Mouse (Mus musculus): ENCODE data around the gene Jdp2.

DNA sequence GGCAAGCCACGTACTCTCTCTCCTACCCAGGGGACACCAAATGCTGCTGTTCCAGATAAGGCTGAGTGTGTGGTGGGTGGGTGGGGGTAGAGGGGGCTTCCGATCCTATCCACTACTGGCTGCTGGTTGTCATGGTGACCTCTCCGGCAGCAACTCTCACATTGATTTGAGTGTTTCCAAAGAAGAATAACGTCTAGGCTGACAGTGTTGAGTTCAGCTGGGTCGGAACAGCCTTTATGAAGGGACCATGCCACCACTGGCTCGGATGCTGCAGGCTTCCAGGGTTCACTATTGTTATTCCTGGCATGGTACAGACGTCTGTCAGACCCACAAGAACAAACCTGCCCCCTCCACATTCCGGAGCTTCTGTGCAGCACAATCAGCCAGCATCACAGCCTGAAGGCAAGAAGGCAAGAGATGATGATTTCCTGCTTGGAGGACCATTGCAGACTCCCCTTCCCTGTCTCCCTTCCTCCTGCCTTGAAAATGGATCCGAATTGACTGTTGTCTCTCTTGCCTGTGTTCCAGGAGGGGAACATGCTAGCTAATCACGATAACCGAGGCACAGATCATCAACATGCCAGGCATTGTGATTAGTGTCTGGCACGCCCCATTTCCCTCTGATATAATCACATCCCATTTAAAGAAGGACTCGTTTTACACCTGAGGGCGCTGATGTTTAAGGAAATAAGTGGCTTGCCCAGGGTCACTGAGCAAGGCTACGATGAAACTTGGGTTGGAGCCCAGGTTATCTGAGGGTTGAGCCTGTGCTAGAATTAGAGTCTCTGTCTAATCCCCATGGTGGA is 17.4 kb upstream of the Jdp2 start:
- TF ChIP-seq CTCF (IDR thresholded peaks at IDR 0.05; ENCODE audit: low read depth, low read length) (no peak), POLR2A (IDR thresholded peaks at IDR 0.05; ENCODE audit: extremely low read depth, insufficient read depth, low read length) (no peak)

Data from liver, adult 2 months (tissue).